20 mouse cellular contexts compared by ENCODE assay signal in the genomic region with DNA sequence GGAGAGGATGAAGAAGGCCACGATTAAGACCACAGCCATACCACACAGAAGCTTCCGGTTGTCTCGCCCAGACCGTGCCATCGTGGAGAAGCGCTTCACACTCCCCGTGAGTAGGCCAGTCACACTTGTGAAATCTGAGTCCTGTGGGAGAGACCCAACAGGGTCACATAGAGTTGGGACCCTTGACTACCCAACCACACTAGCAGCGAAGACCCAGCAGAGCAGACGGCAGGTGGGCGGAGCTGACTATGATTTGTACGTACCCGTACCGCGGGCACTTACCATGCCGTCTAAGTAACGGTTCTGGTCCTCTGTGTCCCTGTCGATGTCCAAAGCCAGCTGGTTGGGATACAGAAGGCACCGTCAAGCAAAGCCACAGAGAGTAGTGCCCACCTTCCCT. TPM values are rescaled to one million over a fixed set of nuclear protein-coding genes. Genes with fewer than 3 reads are reported as not detected.
A peak's percentile ranks its signal among the peaks of the same experiment; 100 is the strongest.
DNase-seq lines count a peak whose midpoint lies in the region; ATAC-seq and TF ChIP-seq lines count a peak whose summit lies in the region.
"Had no signal": no experiment of that assay in that cellular context is flagged by ENCODE, and none has a peak within 500 bp of the region (broad histone marks: within the 10 kb centered on the region; RNA-seq: fewer than 3 reads in every experiment).

No protein-coding gene starts in this region.

- no peak for TF ChIP-seq POLR2A in liver, adult 2 months (IDR thresholded peaks at IDR 0.05; ENCODE audit: extremely low read depth, insufficient read depth, low read length)

- peaks cover 51% of the 10 kb centered on the region for H3K4me1 ChIP-seq in liver, adult 2 months (ENCODE audit: control insufficient read depth, insufficient read depth, low read length)
- peaks cover 35% of the 10 kb centered on the region for H3K4me1 ChIP-seq in embryonic facial prominence, embryonic 10.5 days
- H3K4me1 ChIP-seq in liver, postnatal 0 days (ENCODE audit: insufficient read depth), result peaks cover 34% of the 10 kb centered on the region

- no peak overlapping the region for H3K9ac ChIP-seq in liver, adult 2 months (ENCODE audit: low read depth, low read length)
- H3K9ac ChIP-seq in liver, postnatal 0 days (replicated peaks), result peak overlapping the region; percentile 90; the same call in 1 of the 2 replicates

- no peak for TF ChIP-seq EP300 in liver, postnatal 0 days (IDR thresholded peaks at IDR 0.05; ENCODE audit: low read depth)

- peak overlapping the region; percentile 85; the same call in 1 of the 2 replicates for H3K4me2 ChIP-seq in liver, postnatal 0 days (ENCODE audit: low read depth, low read length)

- peak; percentile 88 for DNase-seq in heart, adult 11 months
- no peak for DNase-seq in heart, adult 18-20 months
- DNase-seq in liver, adult 2 months (ENCODE audit: extremely low read depth, low read depth, low spot score), result no peak
- DNase-seq in liver, result no peak
- DNase-seq in embryonic facial prominence, embryonic 10.5 days (ENCODE audit: low spot score), result no peak
- no peak for DNase-seq in liver, postnatal 0 days
- DNase-seq in thymus, postnatal 25 days, result no peak
- no peak for DNase-seq in left cerebral cortex, adult 11 months (ENCODE audit: low spot score)
- DNase-seq: cerebellum, adult 2 months; kidney, postnatal 10 days; layer of hippocampus, adult 9-11 months; lung, postnatal 36 days; right cerebral cortex, postnatal 25 days; thymus, postnatal 36 days had no signal

- peak overlapping the region; percentile 89; the same call in 1 of the 2 replicates for H3K27ac ChIP-seq in liver, adult 2 months (replicated peaks; ENCODE audit: insufficient read depth, low read depth, low read length)
- no peak overlapping the region for H3K27ac ChIP-seq in embryonic facial prominence, embryonic 10.5 days (replicated peaks)
- H3K27ac ChIP-seq in liver, postnatal 0 days (ENCODE audit: low read depth), result peak overlapping the region; percentile 99; the same call in 1 of the 2 replicates
- H3K27ac ChIP-seq: embryonic facial prominence, embryonic 12.5 days; heart, adult 2 months; hindbrain, embryonic 15.5 days had no signal

- TF ChIP-seq CTCF in liver, adult 2 months (IDR thresholded peaks at IDR 0.05; ENCODE audit: low read depth, low read length), result no peak
- TF ChIP-seq CTCF in liver, postnatal 0 days (IDR thresholded peaks at IDR 0.05; ENCODE audit: low read depth), result no peak

- H3K36me3 ChIP-seq in liver, adult 2 months (ENCODE audit: control insufficient read depth, insufficient read depth, low read length), result peaks cover 8% of the 10 kb centered on the region; the same call in 1 of the 2 replicates
- H3K36me3 ChIP-seq in embryonic facial prominence, embryonic 10.5 days (replicated peaks), result peaks cover 50% of the 10 kb centered on the region
- peaks cover 34% of the 10 kb centered on the region for H3K36me3 ChIP-seq in liver, postnatal 0 days (replicated peaks; ENCODE audit: insufficient read depth, low read length)

- H3K27me3 ChIP-seq in liver, adult 2 months (ENCODE audit: control insufficient read depth, insufficient read depth, low read length), result no peaks in the 10 kb centered on the region
- H3K27me3 ChIP-seq in embryonic facial prominence, embryonic 10.5 days (replicated peaks; ENCODE audit: low read depth, poor library complexity, severe bottlenecking), result no peaks in the 10 kb centered on the region
- H3K27me3 ChIP-seq in liver, postnatal 0 days (ENCODE audit: insufficient read depth, low read length), result no peaks in the 10 kb centered on the region
- H3K27me3 ChIP-seq: embryonic facial prominence, embryonic 12.5 days; hindbrain, embryonic 15.5 days had no signal

- H3K9me3 ChIP-seq in embryonic facial prominence, embryonic 10.5 days, result no peaks in the 10 kb centered on the region
- H3K9me3 ChIP-seq in liver, postnatal 0 days (ENCODE audit: low read length), result no peaks in the 10 kb centered on the region
- H3K9me3 ChIP-seq: embryonic facial prominence, embryonic 12.5 days; hindbrain, embryonic 15.5 days had no signal

- ATAC-seq in liver, postnatal 0 days, result no peak
- ATAC-seq: activated CD4-positive, CD25-positive, alpha-beta regulatory T cell, adult 4 months had no signal

- 92% methylated on average over 18 of the region's 18 CpGs for WGBS in liver, adult 2 months
- WGBS in embryonic facial prominence, embryonic 10.5 days, result 95% methylated on average over 18 of the region's 18 CpGs
- 93% methylated on average over 18 of the region's 18 CpGs for WGBS in liver, postnatal 0 days (ENCODE audit: insufficient replicate concordance)

- H3K79me2 ChIP-seq in liver, adult 2 months (ENCODE audit: control insufficient read depth, insufficient read depth, low read length), result peaks cover 30% of the 10 kb centered on the region

- no peak overlapping the region for H3K4me3 ChIP-seq in liver, adult 2 months (ENCODE audit: insufficient read depth, low read depth, low read length)
- H3K4me3 ChIP-seq in embryonic facial prominence, embryonic 10.5 days, result peak overlapping the region; percentile 90
- H3K4me3 ChIP-seq in liver, postnatal 0 days (ENCODE audit: low read depth, low read length), result peak overlapping the region; percentile 80; the same call in 1 of the 2 replicates
- H3K4me3 ChIP-seq: heart, adult 2 months had no signal

RNA-seq across cellular contexts. Expression of a gene that starts 1.6 kb away (rescaled TPM):
- not detected for total RNA-seq in heart, adult 18-20 months (2021)
- total RNA-seq in liver, adult 2 months (2014; rRNA removed), result 0.60 and 1.4 TPM in 2 replicates
- not detected in 2 replicates for polyA plus RNA-seq in liver, adult 2 months (2012; rRNA removed)
- polyA plus RNA-seq in embryonic facial prominence, embryonic 10.5 days (2016; fragmentation: Nextera tagmentation; extraction: Ambion mirVana), result 0.22 TPM in 1 of 2 replicates, not detected in the other
- polyA plus RNA-seq in liver, postnatal 0 days (2015; fragmentation: Nextera tagmentation; extraction: Ambion mirVana), result not detected in 2 replicates
- total RNA-seq: heart, adult 2 months had no signal
- polyA plus RNA-seq: activated CD4-positive, CD25-positive, alpha-beta regulatory T cell, adult 4 months; C2C12; embryonic facial prominence, embryonic 12.5 days; heart, adult 2 months; hindbrain, embryonic 15.5 days; limb, embryonic 11.5 days had no signal

RNA-seq across cellular contexts. Expression of a gene that starts 2.3 kb away (rescaled TPM):
- total RNA-seq in heart, adult 18-20 months (2021), result 10 to 100 TPM; 18.4 to 21.2 TPM
- total RNA-seq in liver, adult 2 months (2014; rRNA removed), result 17.5 and 20.3 TPM in 2 replicates
- polyA plus RNA-seq in liver, adult 2 months (2012; rRNA removed), result 24.6 and 34.4 TPM in 2 replicates
- 57.7 and 59.1 TPM in 2 replicates for polyA plus RNA-seq in embryonic facial prominence, embryonic 10.5 days (2016; fragmentation: Nextera tagmentation; extraction: Ambion mirVana)
- polyA plus RNA-seq in liver, postnatal 0 days (2015; fragmentation: Nextera tagmentation; extraction: Ambion mirVana), result 15.9 and 17.1 TPM in 2 replicates

RNA-seq across cellular contexts. Expression of a gene that starts 2.9 kb away (rescaled TPM):
- 1 to 10 TPM; 9.2 TPM for total RNA-seq in heart, adult 18-20 months (2021)
- total RNA-seq in liver, adult 2 months (2014; rRNA removed), result 15.0 and 15.4 TPM in 2 replicates
- polyA plus RNA-seq in liver, adult 2 months (2012; rRNA removed), result 22.1 and 29.2 TPM in 2 replicates
- 22.4 and 23.0 TPM in 2 replicates for polyA plus RNA-seq in embryonic facial prominence, embryonic 10.5 days (2016; fragmentation: Nextera tagmentation; extraction: Ambion mirVana)
- 30.7 and 35.9 TPM in 2 replicates for polyA plus RNA-seq in liver, postnatal 0 days (2015; fragmentation: Nextera tagmentation; extraction: Ambion mirVana)

RNA-seq across cellular contexts. Expression of a gene that starts 6.9 kb away (rescaled TPM):
- not detected for total RNA-seq in heart, adult 18-20 months (2021)
- not detected in 2 replicates for total RNA-seq in liver, adult 2 months (2014; rRNA removed)
- not detected in 2 replicates for polyA plus RNA-seq in liver, adult 2 months (2012; rRNA removed)
- polyA plus RNA-seq in embryonic facial prominence, embryonic 10.5 days (2016; fragmentation: Nextera tagmentation; extraction: Ambion mirVana), result not detected in 2 replicates
- polyA plus RNA-seq in liver, postnatal 0 days (2015; fragmentation: Nextera tagmentation; extraction: Ambion mirVana), result not detected in 2 replicates
- total RNA-seq: heart, adult 2 months had no signal
- polyA plus RNA-seq: activated CD4-positive, CD25-positive, alpha-beta regulatory T cell, adult 4 months; embryonic facial prominence, embryonic 12.5 days; hindbrain, embryonic 15.5 days; limb, embryonic 11.5 days had no signal

RNA-seq across cellular contexts. Expression of a gene that starts 9.1 kb away (rescaled TPM):
- total RNA-seq in heart, adult 18-20 months (2021), result 10 to 100 TPM; 30.5 to 32.9 TPM
- 0.46 TPM in 1 of 2 replicates, not detected in the other for total RNA-seq in liver, adult 2 months (2014; rRNA removed)
- 1.0 TPM in 1 of 2 replicates, not detected in the other for polyA plus RNA-seq in liver, adult 2 months (2012; rRNA removed)
- polyA plus RNA-seq in embryonic facial prominence, embryonic 10.5 days (2016; fragmentation: Nextera tagmentation; extraction: Ambion mirVana), result not detected in 2 replicates
- polyA plus RNA-seq in liver, postnatal 0 days (2015; fragmentation: Nextera tagmentation; extraction: Ambion mirVana), result not detected in 2 replicates
- polyA plus RNA-seq: activated CD4-positive, CD25-positive, alpha-beta regulatory T cell, adult 4 months; C2C12; cerebellum, adult 2 months; embryonic facial prominence, embryonic 12.5 days; hindbrain, embryonic 15.5 days; limb, embryonic 11.5 days had no signal
